In the genomic region with DNA sequence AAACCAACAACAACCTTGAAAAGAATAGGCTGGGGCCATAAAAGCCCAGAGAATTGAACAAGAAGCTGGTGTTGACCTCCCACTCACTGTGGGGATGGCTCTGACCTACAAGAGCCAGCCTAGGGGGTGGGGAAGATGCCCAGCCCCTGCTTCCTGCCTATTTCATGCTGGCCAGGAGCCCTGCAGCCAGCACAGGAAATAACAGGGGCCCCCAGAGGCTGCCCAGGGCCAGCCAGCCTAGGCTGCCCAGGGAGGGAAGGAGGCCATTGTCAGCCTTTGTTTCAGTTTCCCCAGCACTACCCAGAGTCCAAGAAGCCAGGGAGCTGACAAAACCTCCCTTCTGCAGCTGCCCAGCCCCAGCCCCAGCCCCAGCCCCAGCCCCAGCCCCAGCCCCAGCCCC, we compare ENCODE assay signal across 8 mouse cellular contexts.
DNase-seq lines count a peak whose midpoint lies in the region; ATAC-seq and TF ChIP-seq lines count a peak whose summit lies in the region.

No protein-coding gene starts in this region.

- peaks cover 33% of the 10 kb centered on the region for H3K4me1 ChIP-seq in stomach, embryonic 14.5 days (ENCODE audit: control insufficient read depth, insufficient read depth, low read length)
- H3K4me1 ChIP-seq in stomach, postnatal 0 days (replicated peaks; ENCODE audit: control insufficient read depth, insufficient read depth): no peaks in the 10 kb centered on the region
- peaks cover 71% of the 10 kb centered on the region for H3K4me1 ChIP-seq in limb, embryonic 15.5 days

- no peak for ATAC-seq in stomach, embryonic 14.5 days (ENCODE audit: insufficient number of reproducible peaks, insufficient read depth, low FRiP score, low read depth)
- ATAC-seq in stomach, postnatal 0 days (ENCODE audit: low FRiP score, low TSS enrichment): no peak
- no peak for ATAC-seq in limb, embryonic 15.5 days (ENCODE audit: insufficient number of reproducible peaks, low FRiP score, low TSS enrichment, low read depth)

- no peaks in the 10 kb centered on the region for H3K36me3 ChIP-seq in stomach, embryonic 14.5 days (ENCODE audit: control insufficient read depth, insufficient read depth, low read length)
- no peaks in the 10 kb centered on the region for H3K36me3 ChIP-seq in stomach, postnatal 0 days (ENCODE audit: control insufficient read depth, insufficient read depth, low read length)
- H3K36me3 ChIP-seq in limb, embryonic 15.5 days: no peaks in the 10 kb centered on the region

- intact Hi-C loops in gastrocnemius, adult 2 months (cut with DNase I): no loop called here

- DNase-seq in stomach, postnatal 0 days (ENCODE audit: low spot score): no peak
- peak; percentile 32 for DNase-seq in heart, postnatal 4 days
- DNase-seq in yolk sac, embryonic 10.5 days (ENCODE audit: low spot score): peak; percentile 9
- no peak for DNase-seq in gastrocnemius, adult 2 months
- DNase-seq in cerebellum, adult 9-10 months: no peak
- no peak for DNase-seq in B cell, adult 2 months

- no peaks in the 10 kb centered on the region for H3K9me3 ChIP-seq in stomach, embryonic 14.5 days (ENCODE audit: control insufficient read depth, low read depth, low read length)
- no peaks in the 10 kb centered on the region for H3K9me3 ChIP-seq in stomach, postnatal 0 days (ENCODE audit: control insufficient read depth, low read length)
- no peaks in the 10 kb centered on the region for H3K9me3 ChIP-seq in limb, embryonic 15.5 days

- H3K9ac ChIP-seq in stomach, embryonic 14.5 days (replicated peaks; ENCODE audit: low read depth, low read length): no peak overlapping the region
- no peak overlapping the region for H3K9ac ChIP-seq in stomach, postnatal 0 days (ENCODE audit: low read length)
- no peak overlapping the region for H3K9ac ChIP-seq in limb, embryonic 15.5 days

- H3K27me3 ChIP-seq in stomach, embryonic 14.5 days (ENCODE audit: control insufficient read depth, insufficient read depth, low read length): no peaks in the 10 kb centered on the region
- H3K27me3 ChIP-seq in stomach, postnatal 0 days (ENCODE audit: control insufficient read depth, insufficient read depth, low read length): no peaks in the 10 kb centered on the region
- H3K27me3 ChIP-seq in limb, embryonic 15.5 days: no peaks in the 10 kb centered on the region

- H3K27ac ChIP-seq in stomach, embryonic 14.5 days (ENCODE audit: low read length): peak overlapping the region; percentile 13; the same call in 1 of the 2 replicates
- H3K27ac ChIP-seq in stomach, postnatal 0 days (replicated peaks): no peak overlapping the region
- peak overlapping the region; percentile 61; the same call in 1 of the 2 replicates for H3K27ac ChIP-seq in limb, embryonic 15.5 days
- H3K27ac ChIP-seq in gastrocnemius, adult 2 months: no peak overlapping the region; the same call in 1 of the 2 replicates

- TF ChIP-seq EP300 in stomach, postnatal 0 days (optimal IDR thresholded peaks at IDR 0.05): no peak

- H3K4me3 ChIP-seq in stomach, embryonic 14.5 days (ENCODE audit: low read depth, low read length): no peak overlapping the region
- no peak overlapping the region for H3K4me3 ChIP-seq in stomach, postnatal 0 days (ENCODE audit: low read depth, low read length)
- no peak overlapping the region for H3K4me3 ChIP-seq in limb, embryonic 15.5 days
- H3K4me3 ChIP-seq in gastrocnemius, adult 2 months: no peak overlapping the region

- no peak for TF ChIP-seq CTCF in stomach, postnatal 0 days (IDR thresholded peaks at IDR 0.05; ENCODE audit: low read depth)
- TF ChIP-seq CTCF in gastrocnemius, adult 2 months (IDR thresholded peaks at IDR 0.05): no peak

- no peak overlapping the region for H3K4me2 ChIP-seq in stomach, embryonic 14.5 days (replicated peaks; ENCODE audit: low read depth, low read length)
- H3K4me2 ChIP-seq in stomach, postnatal 0 days (replicated peaks; ENCODE audit: low read depth): no peak overlapping the region
- no peak overlapping the region for H3K4me2 ChIP-seq in limb, embryonic 15.5 days

Comparison
In these comparisons a context has a peak if more than half of its experiments do, and no peak if none do; other contexts are left out.
1. H3K27ac ChIP-seq: peak in stomach, embryonic 14.5 days (single experiment) and limb, embryonic 15.5 days (single experiment); none in stomach, postnatal 0 days (single experiment) and gastrocnemius, adult 2 months (single experiment).
2. DNase-seq: peak in heart, postnatal 4 days (single experiment) and yolk sac, embryonic 10.5 days (single experiment); none in stomach, postnatal 0 days (single experiment), gastrocnemius, adult 2 months (single experiment), cerebellum, adult 9-10 months (single experiment) and B cell, adult 2 months (0 of 2).